Mouse (Mus musculus): ENCODE results near the gene Nfatc2ip. TPM values are rescaled to one million over a fixed set of nuclear protein-coding genes. Genes with fewer than 3 reads are reported as not detected.
"Not testable (repeated sequence)": the region's sequence is repeated elsewhere in the genome, so short reads cannot be mapped to it uniquely, and the experiment has no call there.

The Nfatc2ip gene
- polyA plus RNA-seq, 1 experiment from 2014 or later: 4.8 TPM

- Histone ChIP-seq H3K4me1 (ENCODE audit: control insufficient read depth, insufficient read depth, low read length) (peaks cover 4% of the 10 kb centered on the region), H3K4me2 (no peak overlapping the region), H3K27ac (ENCODE audit: low read depth, low read length) (peak overlapping the region; percentile 7; the same call in 1 of the 2 replicates), H3K36me3 (ENCODE audit: control insufficient read depth, insufficient read depth, low read length) (no peaks in the 10 kb centered on the region), H3K9me3 (ENCODE audit: control insufficient read depth, low read length) (no peaks in the 10 kb centered on the region), H3K27me3 (ENCODE audit: control insufficient read depth, insufficient read depth, low read length) (no peaks in the 10 kb centered on the region), H3K4me3 (ENCODE audit: low read depth, low read length) (no peak overlapping the region), H3K9ac (ENCODE audit: low read length) (no peak overlapping the region)
- no peak for ATAC-seq (ENCODE audit: low FRiP score)
- WGBS: 11% methylated on average over 8 of the region's 8 CpGs
- no peak for DNase-seq (ENCODE audit: low spot score, missing footprints)
Observed at GRCm38 (mm10) chr7:126417045-126417444, 20.5 kb upstream of the Nfatc2ip start.

GRCm38 (mm10) chr7:126416615-126417014 lies 20.1 kb upstream of the Nfatc2ip start:
- Histone ChIP-seq H3K4me2 (no peak overlapping the region), H3K27ac (ENCODE audit: low read depth, low read length) (no peak overlapping the region), H3K9me3 (ENCODE audit: control insufficient read depth, low read length) (no peaks in the 10 kb centered on the region), H3K9ac (ENCODE audit: low read length) (no peak overlapping the region), H3K4me1 (ENCODE audit: control insufficient read depth, insufficient read depth, low read length) (peaks cover 4% of the 10 kb centered on the region), H3K4me3 (ENCODE audit: low read depth, low read length) (no peak overlapping the region), H3K27me3 (ENCODE audit: control insufficient read depth, insufficient read depth, low read length) (no peaks in the 10 kb centered on the region), H3K36me3 (ENCODE audit: control insufficient read depth, insufficient read depth, low read length) (no peaks in the 10 kb centered on the region)
- no peak for DNase-seq (ENCODE audit: low spot score, missing footprints)
- no peak; the same call in 1 of the 2 replicates for ATAC-seq (ENCODE audit: low FRiP score)
- 51% methylated on average over 2 of the region's 2 CpGs for WGBS

GRCm38 (mm10) chr7:126414725-126415124 lies 18.2 kb upstream of the Nfatc2ip start, which contains the start of gene Cd19:
Cd19 (minus strand) TSS chr7:126414889.
- Histone ChIP-seq H3K36me3 (ENCODE audit: control insufficient read depth, insufficient read depth, low read length) (no peaks in the 10 kb centered on the region), H3K27me3 (ENCODE audit: control insufficient read depth, insufficient read depth, low read length) (no peaks in the 10 kb centered on the region), H3K9me3 (ENCODE audit: control insufficient read depth, low read length) (no peaks in the 10 kb centered on the region), H3K9ac (ENCODE audit: low read length) (no peak within 1 kb of the TSS), H3K4me3 (ENCODE audit: low read depth, low read length) (no peak within 1 kb of the TSS), H3K27ac (ENCODE audit: low read depth, low read length) (no peak within 1 kb of the TSS), H3K4me1 (ENCODE audit: control insufficient read depth, insufficient read depth, low read length) (peaks cover 4% of the 10 kb centered on the region), H3K4me2 (no peak within 1 kb of the TSS)
- ATAC-seq (ENCODE audit: low FRiP score) (no peak), DNase-seq (ENCODE audit: low spot score, missing footprints) (no peak)
- WGBS: 86% methylated on average over 6 of the region's 6 CpGs

GRCm38 (mm10) chr7:126411061-126411460 lies 14.5 kb upstream of the Nfatc2ip start:
- Histone ChIP-seq H3K4me2 (no peak overlapping the region), H3K4me3 (ENCODE audit: low read depth, low read length) (no peak overlapping the region), H3K9ac (ENCODE audit: low read length) (no peak overlapping the region), H3K36me3 (ENCODE audit: control insufficient read depth, insufficient read depth, low read length) (no peaks in the 10 kb centered on the region), H3K27me3 (ENCODE audit: control insufficient read depth, insufficient read depth, low read length) (no peaks in the 10 kb centered on the region), H3K9me3 (ENCODE audit: control insufficient read depth, low read length) (no peaks in the 10 kb centered on the region), H3K4me1 (ENCODE audit: control insufficient read depth, insufficient read depth, low read length) (no peaks in the 10 kb centered on the region), H3K27ac (ENCODE audit: low read depth, low read length) (no peak overlapping the region)
- DNase-seq (ENCODE audit: low spot score, missing footprints) (no peak), ATAC-seq (ENCODE audit: low FRiP score) (no peak)
- WGBS: 88% methylated on average over 4 of the region's 4 CpGs

GRCm38 (mm10) chr7:126408686-126409085 lies 12.1 kb upstream of the Nfatc2ip start:
- H3K9ac ChIP-seq (ENCODE audit: low read length): no peak overlapping the region
- no peaks in the 10 kb centered on the region for H3K27me3 ChIP-seq (ENCODE audit: control insufficient read depth, insufficient read depth, low read length)
- DNase-seq (ENCODE audit: low spot score, missing footprints) (no peak), ATAC-seq (ENCODE audit: low FRiP score) (no peak)
- no peak overlapping the region for H3K4me3 ChIP-seq (ENCODE audit: low read depth, low read length)
- no peak overlapping the region for H3K27ac ChIP-seq (ENCODE audit: low read depth, low read length)
- no peak overlapping the region for H3K4me2 ChIP-seq
- H3K4me1 ChIP-seq (ENCODE audit: control insufficient read depth, insufficient read depth, low read length): no peaks in the 10 kb centered on the region
- H3K36me3 ChIP-seq (ENCODE audit: control insufficient read depth, insufficient read depth, low read length): no peaks in the 10 kb centered on the region
- 90% methylated on average over 2 of the region's 2 CpGs for WGBS
- no peaks in the 10 kb centered on the region for H3K9me3 ChIP-seq (ENCODE audit: control insufficient read depth, low read length)

- not testable (repeated sequence) for H3K9me3 ChIP-seq (ENCODE audit: control insufficient read depth, low read length); DNase-seq (ENCODE audit: low spot score, missing footprints); H3K4me2 ChIP-seq; H3K27ac ChIP-seq (ENCODE audit: low read depth, low read length); H3K4me3 ChIP-seq (ENCODE audit: low read depth, low read length); H3K4me1 ChIP-seq (ENCODE audit: control insufficient read depth, insufficient read depth, low read length); H3K27me3 ChIP-seq (ENCODE audit: control insufficient read depth, insufficient read depth, low read length); ATAC-seq (ENCODE audit: low FRiP score); H3K9ac ChIP-seq (ENCODE audit: low read length); H3K36me3 ChIP-seq (ENCODE audit: control insufficient read depth, insufficient read depth, low read length)
- WGBS: 83% methylated on average over 7 of the region's 8 CpGs
Observed at GRCm38 (mm10) chr7:126402518-126402917, 6.0 kb upstream of the Nfatc2ip start.

GRCm38 (mm10) chr7:126399548-126399947 lies 3.0 kb upstream of the Nfatc2ip start:
- WGBS: 10% methylated on average over 5 of the region's 5 CpGs
- Histone ChIP-seq H3K36me3 (ENCODE audit: control insufficient read depth, insufficient read depth, low read length) (no peaks in the 10 kb centered on the region), H3K27me3 (ENCODE audit: control insufficient read depth, insufficient read depth, low read length) (no peaks in the 10 kb centered on the region), H3K4me2 (no peak overlapping the region), H3K27ac (ENCODE audit: low read depth, low read length) (no peak overlapping the region), H3K9me3 (ENCODE audit: control insufficient read depth, low read length) (no peaks in the 10 kb centered on the region), H3K4me3 (ENCODE audit: low read depth, low read length) (no peak overlapping the region), H3K9ac (ENCODE audit: low read length) (no peak overlapping the region), H3K4me1 (ENCODE audit: control insufficient read depth, insufficient read depth, low read length) (peaks cover 4% of the 10 kb centered on the region)
- peak; percentile 97 for DNase-seq (ENCODE audit: low spot score, missing footprints)
- ATAC-seq (ENCODE audit: low FRiP score): no peak

GRCm38 (mm10) chr7:126397822-126398221 lies 1.3 kb upstream of the Nfatc2ip start:
- H3K9me3 ChIP-seq (ENCODE audit: control insufficient read depth, low read length): no peaks in the 10 kb centered on the region
- ATAC-seq (ENCODE audit: low FRiP score): no peak
- no peak for DNase-seq (ENCODE audit: low spot score, missing footprints)
- H3K27me3 ChIP-seq (ENCODE audit: control insufficient read depth, insufficient read depth, low read length): no peaks in the 10 kb centered on the region
- WGBS: 90% methylated on average over 4 of the region's 4 CpGs
- no peak overlapping the region for H3K4me3 ChIP-seq (ENCODE audit: low read depth, low read length)
- no peak overlapping the region for H3K4me2 ChIP-seq
- no peaks in the 10 kb centered on the region for H3K36me3 ChIP-seq (ENCODE audit: control insufficient read depth, insufficient read depth, low read length)
- H3K27ac ChIP-seq (ENCODE audit: low read depth, low read length): no peak overlapping the region
- no peak overlapping the region for H3K9ac ChIP-seq (ENCODE audit: low read length)
- peaks cover 4% of the 10 kb centered on the region for H3K4me1 ChIP-seq (ENCODE audit: control insufficient read depth, insufficient read depth, low read length)

GRCm38 (mm10) chr7:126397221-126397620 lies 684 bp upstream of the Nfatc2ip start:
- Histone ChIP-seq H3K27ac (ENCODE audit: low read depth, low read length) (no peak overlapping the region), H3K36me3 (ENCODE audit: control insufficient read depth, insufficient read depth, low read length) (no peaks in the 10 kb centered on the region), H3K4me2 (peak overlapping the region; percentile 11; the same call in 1 of the 2 replicates), H3K27me3 (ENCODE audit: control insufficient read depth, insufficient read depth, low read length) (no peaks in the 10 kb centered on the region), H3K4me1 (ENCODE audit: control insufficient read depth, insufficient read depth, low read length) (peaks cover 4% of the 10 kb centered on the region), H3K4me3 (ENCODE audit: low read depth, low read length) (peak overlapping the region; percentile 72; the same call in 1 of the 2 replicates), H3K9me3 (ENCODE audit: control insufficient read depth, low read length) (no peaks in the 10 kb centered on the region), H3K9ac (ENCODE audit: low read length) (peak overlapping the region; percentile 12; the same call in 1 of the 2 replicates)
- WGBS: 56% methylated on average over 6 of the region's 6 CpGs
- no peak for ATAC-seq (ENCODE audit: low FRiP score)
- no peak for DNase-seq (ENCODE audit: low spot score, missing footprints)

All from midbrain, embryonic 11.5 days (tissue).